Mouse (Mus musculus) CH12.LX (cell line): ENCODE measurements around the gene Proz. TPM values are rescaled to one million over a fixed set of nuclear protein-coding genes. Genes with fewer than 3 reads are reported as not detected.

Source experiments
- DNase-seq: peaks from one replicate; pipeline ENCODE4 v3.0.0-alpha.2; 2013; ENCODE audit errors: extremely low read depth
- H3K27ac ChIP-seq: 2 replicates; pipeline ENCODE4 v1.5.1; 2012; ENCODE audit warnings: low read depth, mild to moderate bottlenecking, control low read depth, moderate library complexity; ENCODE audit not compliant: insufficient read depth
- H3K27me3 ChIP-seq: replicated peaks from 2 replicates; pipeline ENCODE3; 2012; ENCODE audit warnings: inconsistent platforms
- H3K36me3 ChIP-seq, 2 experiments: replicated peaks in 1 of 2; 2 replicates each; pipeline versions ENCODE3 to v1.6.1; 2012; ENCODE audit warnings: inconsistent platforms in 1 of 2, low read length in 1 of 2, mild to moderate bottlenecking in 1 of 2, mixed read lengths in 1 of 2, moderate library complexity in 1 of 2; ENCODE audit not compliant: control insufficient read depth in 1 of 2, insufficient read depth in 1 of 2
- H3K4me1 ChIP-seq, 2 experiments: 2 replicates each; pipeline ENCODE4 v1.6.1; 2012; ENCODE audit warnings: inconsistent platforms in 1 of 2, moderate library complexity in 1 of 2; ENCODE audit not compliant: insufficient read depth in 2 of 2, control insufficient read depth in 1 of 2
- H3K4me2 ChIP-seq: 2 replicates; pipeline ENCODE4 v1.6.1; 2012; ENCODE audit warnings: low read depth, mild to moderate bottlenecking, control low read depth; ENCODE audit not compliant: poor library complexity, insufficient read depth, severe bottlenecking
- H3K4me3 ChIP-seq, 3 experiments: fragments of 150-350 bp in 1 of 3; sonication (generic) in 1 of 3; replicated peaks in 1 of 3; 2 replicates each; pipeline versions ENCODE3 to v1.5.1; 2011 to 2012; ENCODE audit warnings: low read depth in 2 of 3, low read length in 2 of 3, mild to moderate bottlenecking in 2 of 3, moderate library complexity in 2 of 3, control low read depth in 1 of 3, improper control_type of control experiment in 1 of 3, inconsistent platforms in 1 of 3, mixed read lengths in 1 of 3; ENCODE audit not compliant: poor library complexity in 1 of 3
- H3K79me2 ChIP-seq: replicated peaks from 2 replicates; pipeline ENCODE4 v1.6.1; 2012; ENCODE audit warnings: mild to moderate bottlenecking, moderate library complexity; ENCODE audit not compliant: control insufficient read depth, poor library complexity, insufficient read depth, severe bottlenecking; ENCODE audit errors: extremely low read depth
- H3K9ac ChIP-seq: 2 replicates; pipeline ENCODE4 v1.6.1; 2012; ENCODE audit warnings: low read depth, mild to moderate bottlenecking, control low read depth, moderate library complexity; ENCODE audit not compliant: insufficient read depth
- H3K9me3 ChIP-seq: replicated peaks from 2 replicates; pipeline ENCODE3; 2012; ENCODE audit warnings: low read length, inconsistent platforms, mixed read lengths
- BHLHE40 ChIP-seq: IDR thresholded peaks from 2 replicates; pipeline ENCODE4 v1.6.1; 2011; ENCODE audit warnings: mild to moderate bottlenecking, low read depth, low read length, improper control_type of control experiment
- CHD2 ChIP-seq: IDR thresholded peaks from 2 replicates; pipeline ENCODE4 v1.6.1; 2011; ENCODE audit warnings: low read length, improper control_type of control experiment
- CTCF ChIP-seq, 2 experiments: IDR thresholded peaks in 1 of 2; conservative IDR thresholded peaks in 1 of 2; 2 replicates each; pipeline ENCODE4 v1.5.1; 2011 to 2012; ENCODE audit warnings: low read depth in 2 of 2, low read length in 2 of 2, improper control_type of control experiment in 1 of 2, inconsistent platforms in 1 of 2, mild to moderate bottlenecking in 1 of 2, moderate library complexity in 1 of 2
- E2F4 ChIP-seq: IDR thresholded peaks from 2 replicates; pipeline ENCODE4 v1.6.1; 2011; ENCODE audit warnings: low read depth, low read length, improper control_type of control experiment; ENCODE audit not compliant: insufficient replicate concordance
- ELF1 ChIP-seq: IDR thresholded peaks from 2 replicates; pipeline ENCODE4 v1.6.1; 2014; ENCODE audit warnings: low read depth, mild to moderate bottlenecking, inconsistent platforms, low read length, improper control_type of control experiment
- ETS1 ChIP-seq: conservative IDR thresholded peaks from 2 replicates; pipeline ENCODE4 v1.6.1; 2012; ENCODE audit warnings: low read depth, mild to moderate bottlenecking, inconsistent platforms, low read length, improper control_type of control experiment, moderate library complexity
- IRF4 ChIP-seq: IDR thresholded peaks from 2 replicates; pipeline ENCODE4 v1.6.1; 2014; ENCODE audit warnings: low read depth, mild to moderate bottlenecking, inconsistent platforms, low read length, improper control_type of control experiment
- JUN ChIP-seq: IDR thresholded peaks from 2 replicates; pipeline ENCODE4 v1.6.1; 2011; ENCODE audit warnings: low read depth, mild to moderate bottlenecking, low read length, improper control_type of control experiment, moderate library complexity; ENCODE audit not compliant: insufficient read depth
- JUND ChIP-seq: conservative IDR thresholded peaks from 2 replicates; pipeline ENCODE4 v1.6.1; 2011; ENCODE audit warnings: low read depth, low read length, improper control_type of control experiment
- MAX ChIP-seq: IDR thresholded peaks from 2 replicates; pipeline ENCODE4 v1.6.1; 2011; ENCODE audit warnings: low read length, improper control_type of control experiment
- MEF2A ChIP-seq: IDR thresholded peaks from 2 replicates; pipeline ENCODE4 v1.6.1; 2014; ENCODE audit warnings: low read depth, mild to moderate bottlenecking, inconsistent platforms, low read length, improper control_type of control experiment, borderline replicate concordance
- MXI1 ChIP-seq: IDR thresholded peaks from 2 replicates; pipeline ENCODE4 v1.6.1; 2011; ENCODE audit warnings: mild to moderate bottlenecking, low read depth, low read length, improper control_type of control experiment
- MYC ChIP-seq: IDR thresholded peaks from 2 replicates; pipeline ENCODE4 v1.6.1; 2011; ENCODE audit warnings: low read depth, mild to moderate bottlenecking, improper control_type of control experiment, low read length
- NELFE ChIP-seq: IDR thresholded peaks from 2 replicates; pipeline ENCODE4 v1.6.1; 2011; ENCODE audit warnings: low read depth, low read length, improper control_type of control experiment
- PAX5 ChIP-seq: IDR thresholded peaks from 2 replicates; pipeline ENCODE4 v1.6.1; 2012; ENCODE audit warnings: low read length, inconsistent platforms, mixed read lengths
- POLR2A ChIP-seq: IDR thresholded peaks from 2 replicates; pipeline ENCODE4 v1.6.1; 2011; ENCODE audit warnings: low read depth, mild to moderate bottlenecking, improper control_type of control experiment, low read length
- RAD21 ChIP-seq: IDR thresholded peaks from 2 replicates; pipeline ENCODE4 v1.6.1; 2011; ENCODE audit warnings: low read depth, mild to moderate bottlenecking, low read length, improper control_type of control experiment, moderate library complexity
- RCOR1 ChIP-seq: conservative IDR thresholded peaks from 2 replicates; pipeline ENCODE4 v1.6.1; 2012; ENCODE audit warnings: low read depth, mild to moderate bottlenecking, inconsistent platforms, low read length, improper control_type of control experiment
- SIN3A ChIP-seq: IDR thresholded peaks from 2 replicates; pipeline ENCODE4 v1.6.1; 2012; ENCODE audit warnings: low read length, improper control_type of control experiment, inconsistent platforms
- SMC3 ChIP-seq: IDR thresholded peaks from 2 replicates; pipeline ENCODE4 v1.6.1; 2011; ENCODE audit warnings: low read depth, low read length, improper control_type of control experiment
- UBTF ChIP-seq: IDR thresholded peaks from 2 replicates; pipeline ENCODE4 v1.6.1; 2012; ENCODE audit warnings: low read depth, mild to moderate bottlenecking, inconsistent platforms, low read length, improper control_type of control experiment, moderate library complexity
- USF2 ChIP-seq: conservative IDR thresholded peaks from 2 replicates; pipeline ENCODE4 v1.6.1; 2011; ENCODE audit warnings: low read depth, low read length, improper control_type of control experiment
- ZKSCAN1 ChIP-seq: IDR thresholded peaks from 2 replicates; pipeline ENCODE4 v1.6.1; 2012; ENCODE audit warnings: low read depth, inconsistent platforms, low read length, improper control_type of control experiment, borderline replicate concordance
- dilution Hi-C: fragments of 300-500 bp; cut with MboI; formaldehyde crosslinking; loops from 2 replicates; pipeline ENCODE4 v1.14.3; 2020; ENCODE audit warnings: low sequenced_read_pairs; ENCODE audit not compliant: extremely low pct_unique_long_range_greater_than_20kb, extremely low pct_ligation_motif_present
- in situ Hi-C: fragments of 300-500 bp; cut with MboI; formaldehyde crosslinking; loops from 3 replicates; pipeline ENCODE4 v1.14.3; 2019; ENCODE audit warnings: low sequenced_read_pairs, low pct_ligation_motif_present, low pct_unique_long_range_greater_than_20kb, mixed read lengths
- polyA plus RNA-seq: library from polyadenylated mRNA; unstranded; fragments of >175 nt; gene quantifications from 2 replicates; pipeline ENCODE4 v1.2.1, GENCODE M21; 2012; ENCODE audit warnings: low read depth; ENCODE audit not compliant: insufficient read length
- total RNA-seq, 2 experiments: library from RNA; depleted of rRNA; stranded (reverse); fragments of 300-350 nt in 1 of 2; fragments of >200 nt in 1 of 2; gene quantifications; 2 replicates each; pipeline ENCODE4 v1.2.3; 2012 to 2014

Proz gene
- total and polyA plus RNA-seq, 3 experiments = 0.21 to 0.94 TPM; not detected in 1

DNA sequence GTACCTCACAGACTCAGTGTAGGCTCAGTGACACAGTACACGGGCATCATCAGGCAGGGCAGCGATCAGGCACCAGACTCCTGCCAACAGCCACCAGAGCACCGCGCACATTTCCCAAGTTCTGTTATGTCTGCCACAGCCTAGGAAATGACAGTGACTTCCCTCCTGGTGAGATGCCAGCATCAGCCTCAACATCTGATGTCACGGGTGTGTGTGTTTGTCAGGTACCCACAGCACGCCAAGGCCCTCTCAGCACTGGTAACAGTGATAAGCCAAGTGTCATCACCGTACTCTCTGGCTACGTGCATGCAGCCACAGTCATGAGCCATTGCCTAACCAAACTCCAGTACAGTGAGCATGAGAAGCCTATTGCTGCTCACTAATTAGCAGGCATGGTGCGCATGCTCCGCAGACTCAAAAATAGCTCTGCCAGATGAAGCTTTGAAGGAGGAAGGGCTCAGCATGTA lies 24.3 kb upstream of the Proz start:
- no peak overlapping the region for H3K27ac ChIP-seq
- peaks cover 0 to 3% of the 10 kb centered on the region in 2 experiments; a peak in 1 of 4 replicates for H3K4me1 ChIP-seq
- no peak overlapping the region for H3K4me2 ChIP-seq
- no peaks in the 10 kb centered on the region for H3K9me3 ChIP-seq
- H3K27me3 ChIP-seq = peaks cover 96% of the 10 kb centered on the region
- no peak overlapping the region for H3K9ac ChIP-seq
- no peak overlapping the region for H3K4me3 ChIP-seq
- no peaks in the 10 kb centered on the region for H3K36me3 ChIP-seq
- H3K79me2 ChIP-seq = no peaks in the 10 kb centered on the region
- TF ChIP-seq BHLHE40 (no peak), SIN3A (no peak), POLR2A (no peak), MEF2A (no peak), E2F4 (no peak), RCOR1 (no peak), CTCF (conservative IDR thresholded peaks at IDR 0.05 in 1 of 2, IDR thresholded peaks at IDR 0.05 in 1 of 2; ENCODE audit: low read depth in 2 of 2, low read length in 2 of 2) (no peak), PAX5 (no peak)
- no peak for DNase-seq
- dilution Hi-C loops (no loop called here), in situ Hi-C loops (no loop called here)

DNA sequence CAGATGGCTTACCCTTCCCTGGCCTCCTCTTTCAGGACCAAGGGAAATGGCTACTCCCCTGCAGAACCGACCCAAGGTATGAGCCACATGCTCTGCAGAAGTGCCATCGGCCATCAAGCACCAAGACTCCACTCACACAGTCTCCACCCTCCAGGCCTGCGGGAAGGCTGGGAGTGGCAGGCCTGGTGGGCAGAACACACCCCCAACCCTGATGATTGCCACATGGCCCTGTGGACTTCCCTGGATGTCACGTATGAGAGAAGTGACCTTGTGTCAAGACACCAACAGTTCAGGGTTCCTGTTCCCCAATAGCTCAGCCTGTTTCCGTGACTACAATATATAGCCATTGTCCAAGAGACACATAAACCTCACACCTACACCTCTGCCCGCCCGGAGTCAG lies 23.7 kb upstream of the Proz start, which contains the start of gene F10:
TSS of gene F10 (plus strand) at position 294 of the 400 bp plus-strand sequence.
- H3K4me2 ChIP-seq = no peak within 1 kb of the TSS
- dilution Hi-C loops (no loop called here), in situ Hi-C loops (no loop called here)
- no peaks in the 10 kb centered on the region for H3K9me3 ChIP-seq
- peaks cover 0 to 3% of the 10 kb centered on the region in 2 experiments; a peak in 1 of 4 replicates for H3K4me1 ChIP-seq
- no peak within 1 kb of the TSS for H3K27ac ChIP-seq
- peaks cover 94% of the 10 kb centered on the region for H3K27me3 ChIP-seq
- no peaks in the 10 kb centered on the region for H3K79me2 ChIP-seq
- H3K9ac ChIP-seq = no peak within 1 kb of the TSS
- no peak for DNase-seq
- no peak for TF ChIP-seq RAD21
- no peak for TF ChIP-seq SIN3A
- no peak for TF ChIP-seq UBTF
- no peak for TF ChIP-seq JUND
- no peak for TF ChIP-seq ZKSCAN1
- no peak for TF ChIP-seq POLR2A
- TF ChIP-seq E2F4 = no peak
- no peak for TF ChIP-seq CHD2
- TF ChIP-seq ETS1 = no peak
- no peak for TF ChIP-seq IRF4
- no peak for TF ChIP-seq NELFE
- TF ChIP-seq MYC = no peak
- TF ChIP-seq SMC3 = no peak
- no peak for TF ChIP-seq MAX
- TF ChIP-seq JUN = no peak
- TF ChIP-seq MXI1 = no peak
- no peak for TF ChIP-seq ELF1
- TF ChIP-seq USF2 = no peak
- H3K36me3 ChIP-seq = no peaks in the 10 kb centered on the region
- no peak within 1 kb of the TSS for H3K4me3 ChIP-seq
